ENCODE assay signal across 21 mouse cellular contexts in the genomic region with DNA sequence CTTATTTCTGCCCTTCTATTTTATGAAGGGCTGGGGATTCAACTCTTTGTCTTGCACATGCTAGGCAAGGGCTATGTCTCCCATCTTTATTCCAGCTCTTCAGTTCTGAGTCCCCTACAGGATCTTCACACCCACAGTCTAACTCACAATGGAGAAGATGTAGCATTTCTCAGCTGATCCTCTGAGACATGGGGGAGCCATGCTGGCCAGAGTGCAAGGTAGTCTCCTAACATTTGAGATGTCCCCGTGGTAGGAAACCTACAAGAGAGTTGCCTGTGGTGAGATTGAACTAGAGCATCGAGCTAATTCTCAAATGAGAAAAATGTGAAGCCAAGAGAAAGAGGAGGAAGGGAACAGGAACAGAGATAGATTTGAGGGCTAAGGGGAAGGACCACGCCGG.
A peak's percentile ranks its signal among the peaks of the same experiment; 100 is the strongest.
DNase-seq lines count a peak whose midpoint lies in the region; ATAC-seq lines count a peak whose summit lies in the region.
"Had no signal": no experiment of that assay in that cellular context is flagged by ENCODE, and none has a peak within 500 bp of the region (broad histone marks: within the 10 kb centered on the region; RNA-seq: fewer than 3 reads in every experiment).

No protein-coding gene starts in this region.

- ATAC-seq in hindbrain, embryonic 14.5 days (ENCODE audit: low FRiP score) = no peak
- ATAC-seq in hindbrain, embryonic 13.5 days (ENCODE audit: low FRiP score) = no peak
- ATAC-seq in midbrain, embryonic 11.5 days (ENCODE audit: low FRiP score) = no peak
- no peak for ATAC-seq in midbrain, embryonic 14.5 days (ENCODE audit: low FRiP score, low TSS enrichment)
- ATAC-seq: forebrain, embryonic 14.5 days; forebrain, embryonic 16.5 days had no signal

- no peaks in the 10 kb centered on the region; the same call in 1 of the 2 replicates for H3K27me3 ChIP-seq in hindbrain, embryonic 14.5 days (ENCODE audit: control insufficient read depth, insufficient read depth, low read length)
- no peaks in the 10 kb centered on the region for H3K27me3 ChIP-seq in hindbrain, embryonic 13.5 days
- H3K27me3 ChIP-seq in midbrain, embryonic 11.5 days (ENCODE audit: control insufficient read depth, insufficient read depth, low read length) = no peaks in the 10 kb centered on the region
- H3K27me3 ChIP-seq in midbrain, embryonic 14.5 days (ENCODE audit: control insufficient read depth, insufficient read depth, low read length) = no peaks in the 10 kb centered on the region
- H3K27me3 ChIP-seq: embryonic facial prominence, embryonic 13.5 days; embryonic facial prominence, embryonic 15.5 days; forebrain, embryonic 12.5 days had no signal

- H3K4me3 ChIP-seq in hindbrain, embryonic 14.5 days (replicated peaks; ENCODE audit: low read length) = no peak overlapping the region
- H3K4me3 ChIP-seq in hindbrain, embryonic 13.5 days = no peak overlapping the region
- no peak overlapping the region for H3K4me3 ChIP-seq in midbrain, embryonic 11.5 days (ENCODE audit: low read depth, low read length)
- no peak overlapping the region for H3K4me3 ChIP-seq in midbrain, embryonic 14.5 days (replicated peaks; ENCODE audit: low read depth, low read length)
- H3K4me3 ChIP-seq: embryonic facial prominence, embryonic 13.5 days; embryonic facial prominence, embryonic 15.5 days; erythroblast, embryonic 14.5 days; forebrain, embryonic 10.5 days; forebrain, embryonic 12.5 days had no signal

- H3K4me2 ChIP-seq in hindbrain, embryonic 14.5 days (replicated peaks) = no peak overlapping the region
- no peak overlapping the region for H3K4me2 ChIP-seq in hindbrain, embryonic 13.5 days
- no peak overlapping the region for H3K4me2 ChIP-seq in midbrain, embryonic 11.5 days
- no peak overlapping the region for H3K4me2 ChIP-seq in midbrain, embryonic 14.5 days (ENCODE audit: low read length)
- H3K4me2 ChIP-seq: embryonic facial prominence, embryonic 13.5 days; embryonic facial prominence, embryonic 15.5 days; forebrain, embryonic 12.5 days had no signal

- H3K9ac ChIP-seq in hindbrain, embryonic 14.5 days = no peak overlapping the region
- no peak overlapping the region for H3K9ac ChIP-seq in hindbrain, embryonic 13.5 days
- no peak overlapping the region for H3K9ac ChIP-seq in midbrain, embryonic 11.5 days (ENCODE audit: low read length)
- no peak overlapping the region for H3K9ac ChIP-seq in midbrain, embryonic 14.5 days (replicated peaks; ENCODE audit: low read length)
- H3K9ac ChIP-seq: embryonic facial prominence, embryonic 13.5 days; embryonic facial prominence, embryonic 15.5 days; forebrain, embryonic 12.5 days had no signal

- peak overlapping the region; percentile 66; the same call in 1 of the 2 replicates for H3K27ac ChIP-seq in hindbrain, embryonic 14.5 days
- no peak overlapping the region for H3K27ac ChIP-seq in hindbrain, embryonic 13.5 days
- H3K27ac ChIP-seq in midbrain, embryonic 11.5 days (ENCODE audit: low read depth, low read length) = no peak overlapping the region
- no peak overlapping the region for H3K27ac ChIP-seq in midbrain, embryonic 14.5 days (replicated peaks; ENCODE audit: low read depth, low read length)
- H3K27ac ChIP-seq: embryonic facial prominence, embryonic 13.5 days; embryonic facial prominence, embryonic 15.5 days; forebrain, embryonic 10.5 days; forebrain, embryonic 12.5 days had no signal

- no peaks in the 10 kb centered on the region for H3K9me3 ChIP-seq in hindbrain, embryonic 14.5 days (ENCODE audit: control insufficient read depth, low read length)
- no peaks in the 10 kb centered on the region for H3K9me3 ChIP-seq in hindbrain, embryonic 13.5 days
- no peaks in the 10 kb centered on the region for H3K9me3 ChIP-seq in midbrain, embryonic 11.5 days (ENCODE audit: control insufficient read depth, low read length)
- no peaks in the 10 kb centered on the region for H3K9me3 ChIP-seq in midbrain, embryonic 14.5 days (ENCODE audit: control insufficient read depth, low read length)
- H3K9me3 ChIP-seq: embryonic facial prominence, embryonic 13.5 days; embryonic facial prominence, embryonic 15.5 days; forebrain, embryonic 10.5 days; forebrain, embryonic 12.5 days had no signal

- no peaks in the 10 kb centered on the region for H3K4me1 ChIP-seq in hindbrain, embryonic 14.5 days (replicated peaks; ENCODE audit: control insufficient read depth, insufficient read depth, low read length)
- 0 out of 2 replicates have a peak, but pooled peaks cover 7% of the 10 kb centered on the region for H3K4me1 ChIP-seq in hindbrain, embryonic 13.5 days (replicated peaks)
- H3K4me1 ChIP-seq in midbrain, embryonic 11.5 days (ENCODE audit: control insufficient read depth, insufficient read depth, low read length) = no peaks in the 10 kb centered on the region; the same call in 1 of the 2 replicates
- no peaks in the 10 kb centered on the region for H3K4me1 ChIP-seq in midbrain, embryonic 14.5 days (ENCODE audit: control insufficient read depth, insufficient read depth, low read length)
- H3K4me1 ChIP-seq: embryonic facial prominence, embryonic 13.5 days; embryonic facial prominence, embryonic 15.5 days had no signal

- WGBS in hindbrain, embryonic 14.5 days = 93% methylated on average over 4 of the region's 4 CpGs
- 93% methylated on average over 4 of the region's 4 CpGs for WGBS in hindbrain, embryonic 13.5 days
- 90% methylated on average over 4 of the region's 4 CpGs for WGBS in midbrain, embryonic 11.5 days
- WGBS in midbrain, embryonic 14.5 days = 87% methylated on average over 4 of the region's 4 CpGs

- DNase-seq in hindbrain, embryonic 14.5 days (ENCODE audit: low spot score) = no peak
- DNase-seq in midbrain, embryonic 11.5 days (ENCODE audit: low spot score, missing footprints) = peak; percentile 80
- no peak for DNase-seq in midbrain, embryonic 14.5 days
- DNase-seq: adrenal gland, adult 2 months; adrenal gland, postnatal 10 days; adrenal gland, postnatal 25 days; cerebellum, adult 11 months; cerebellum, adult 18-20 months; cerebellum, adult 8-10 months; cerebellum, adult 9-11 months; cerebellum, postnatal 14 days; cerebellum, postnatal 36 days; embryo, embryonic 11 days had no signal

- H3K36me3 ChIP-seq in hindbrain, embryonic 14.5 days (replicated peaks; ENCODE audit: control insufficient read depth, insufficient read depth) = no peaks in the 10 kb centered on the region
- H3K36me3 ChIP-seq in hindbrain, embryonic 13.5 days = no peaks in the 10 kb centered on the region
- no peaks in the 10 kb centered on the region for H3K36me3 ChIP-seq in midbrain, embryonic 11.5 days (ENCODE audit: control insufficient read depth, insufficient read depth, low read length)
- H3K36me3 ChIP-seq in midbrain, embryonic 14.5 days (ENCODE audit: control insufficient read depth, insufficient read depth, low read length) = no peaks in the 10 kb centered on the region
- H3K36me3 ChIP-seq: embryonic facial prominence, embryonic 13.5 days; embryonic facial prominence, embryonic 15.5 days; forebrain, embryonic 10.5 days; forebrain, embryonic 12.5 days had no signal
